Mouse (Mus musculus): ENCODE measurements around the gene Pi4k2a. TPM values are rescaled to one million over a fixed set of nuclear protein-coding genes. Genes with fewer than 3 reads are reported as not detected.

Gene Pi4k2a
- 16.6 and 17.3 TPM in 2 replicates for polyA plus RNA-seq (2012; rRNA removed)

DNA sequence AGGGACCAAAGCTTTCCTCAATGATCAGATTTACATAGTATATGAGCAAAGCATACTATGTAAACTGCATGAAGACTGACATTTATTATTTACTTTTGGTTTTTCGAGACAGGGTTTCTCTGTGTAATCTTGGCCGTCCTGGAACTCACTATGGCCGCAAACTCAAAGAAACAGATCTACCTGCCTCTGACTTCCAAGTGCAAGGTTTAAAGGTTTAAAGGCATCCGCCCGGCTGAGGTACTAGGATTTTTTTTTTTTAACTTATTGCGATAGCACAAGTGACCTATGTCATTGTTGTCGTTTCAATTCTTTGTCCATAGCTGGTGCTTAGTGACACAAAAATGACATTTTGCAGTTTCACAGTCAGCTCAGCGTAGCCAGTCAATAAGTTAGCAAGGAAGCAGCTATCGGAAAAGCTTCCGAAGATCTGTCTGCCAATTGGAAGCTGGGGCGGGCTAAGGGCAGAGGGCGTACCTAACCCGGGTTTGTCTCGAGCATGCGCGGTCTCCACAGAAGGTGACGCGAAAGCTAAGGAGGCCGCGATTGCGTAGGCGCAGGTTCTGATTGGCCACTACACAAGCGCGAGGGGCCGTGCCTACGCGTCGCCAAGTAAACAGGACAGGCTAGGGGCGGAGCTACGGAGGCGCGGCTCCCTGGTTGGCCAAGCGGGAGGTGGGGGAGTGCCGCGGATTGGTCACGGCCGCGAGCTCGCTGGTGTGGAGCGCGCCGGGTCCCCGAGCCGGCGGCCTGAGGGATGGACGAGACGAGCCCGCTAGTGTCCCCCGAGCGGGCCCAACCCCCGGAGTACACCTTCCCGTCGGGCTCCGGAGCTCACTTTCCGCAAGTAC is at the start of gene Pi4k2a:
TSS of gene Pi4k2a (plus strand) at position 723 of the 848 bp plus-strand sequence.

DNA sequence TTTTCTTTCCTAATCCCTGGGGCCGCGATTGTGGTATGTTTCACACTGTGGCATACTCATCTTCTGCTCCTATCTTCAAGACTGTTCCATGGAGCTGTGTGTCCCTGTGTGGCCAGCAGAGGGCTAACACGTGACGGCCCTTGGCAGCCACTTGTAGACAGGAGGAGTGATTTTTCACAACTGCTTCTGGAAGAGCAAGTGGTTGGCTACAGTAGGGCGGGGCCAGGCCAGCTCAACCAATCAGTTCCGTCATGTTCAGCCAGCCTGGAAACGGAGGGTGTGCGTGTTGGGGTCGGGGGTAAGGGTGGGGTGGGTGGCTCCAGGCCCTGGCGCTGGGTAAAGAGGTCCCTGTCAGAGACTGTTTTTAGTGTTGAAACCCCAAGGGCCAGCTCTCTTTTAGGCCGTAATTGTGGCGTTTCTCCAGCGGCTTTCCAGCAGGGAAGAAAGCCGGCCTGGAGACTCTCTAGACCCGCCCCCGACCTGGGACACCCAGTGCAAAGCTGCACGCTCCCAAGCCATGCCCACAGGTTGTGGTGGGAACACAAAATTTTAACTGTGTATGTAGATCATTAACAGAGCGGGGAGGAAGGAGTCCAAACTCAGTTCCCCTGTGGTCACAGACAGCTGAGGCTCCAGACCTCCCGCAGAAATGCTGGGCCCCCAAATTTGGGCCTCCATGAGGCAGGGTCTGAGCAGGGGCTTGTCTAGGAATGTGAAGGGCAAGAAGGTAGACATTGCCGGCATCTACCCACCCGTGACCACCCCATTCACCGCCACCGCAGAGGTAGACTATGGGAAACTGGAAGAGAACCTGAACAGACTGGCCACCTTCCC is 44.8 kb upstream of the Pi4k2a start, which contains the start of gene Hoga1:
TSS of gene Hoga1 (plus strand) at position 342 of the 834 bp plus-strand sequence.

DNA sequence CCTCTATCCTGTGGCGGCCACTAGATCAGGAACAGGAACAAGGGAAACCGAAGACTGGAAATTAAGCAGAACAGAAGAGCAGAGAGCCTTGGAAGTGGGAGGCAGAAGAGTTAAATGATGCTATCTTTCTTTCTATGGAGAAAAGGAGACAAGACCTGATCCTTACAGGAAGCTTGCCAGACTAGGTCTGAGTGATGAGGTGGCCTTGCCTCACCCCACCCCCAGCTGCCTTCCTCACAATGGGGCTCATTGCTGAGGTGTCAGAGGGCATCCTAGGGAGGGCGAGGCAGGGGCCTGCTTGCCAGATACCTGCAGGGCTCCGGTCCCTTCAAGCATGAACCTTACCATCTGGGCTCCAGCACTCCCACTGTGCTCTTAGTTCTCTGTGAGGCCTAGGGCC is 38.3 kb upstream of the Pi4k2a start, which contains the start of gene 4933411K16Rik:
TSS of gene 4933411K16Rik (plus strand) at position 301 of the 400 bp plus-strand sequence.

DNA sequence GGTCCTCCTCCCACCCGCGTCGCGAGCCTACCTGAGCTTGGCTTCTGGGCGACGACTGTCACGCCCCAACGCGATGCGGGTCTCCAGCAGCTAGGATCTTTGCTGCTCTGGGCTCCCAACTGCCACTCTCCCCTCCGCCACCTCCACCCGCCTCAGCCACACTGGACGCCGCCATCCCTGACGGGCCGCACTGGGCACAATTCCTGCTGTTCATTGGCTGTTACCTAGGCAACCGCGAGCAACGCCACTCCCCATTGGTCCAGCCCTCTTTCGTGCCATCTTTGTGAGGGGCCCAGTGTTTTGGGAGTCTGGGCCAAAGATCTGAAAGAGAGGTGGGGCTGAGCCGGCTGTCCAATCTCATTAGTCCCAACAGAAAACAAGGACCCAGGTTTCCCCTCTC is 4.1 kb upstream of the Pi4k2a start, which contains the start of gene Morn4:
TSS of gene Morn4 (minus strand) at position 192 of the 400 bp plus-strand sequence.

DNA sequence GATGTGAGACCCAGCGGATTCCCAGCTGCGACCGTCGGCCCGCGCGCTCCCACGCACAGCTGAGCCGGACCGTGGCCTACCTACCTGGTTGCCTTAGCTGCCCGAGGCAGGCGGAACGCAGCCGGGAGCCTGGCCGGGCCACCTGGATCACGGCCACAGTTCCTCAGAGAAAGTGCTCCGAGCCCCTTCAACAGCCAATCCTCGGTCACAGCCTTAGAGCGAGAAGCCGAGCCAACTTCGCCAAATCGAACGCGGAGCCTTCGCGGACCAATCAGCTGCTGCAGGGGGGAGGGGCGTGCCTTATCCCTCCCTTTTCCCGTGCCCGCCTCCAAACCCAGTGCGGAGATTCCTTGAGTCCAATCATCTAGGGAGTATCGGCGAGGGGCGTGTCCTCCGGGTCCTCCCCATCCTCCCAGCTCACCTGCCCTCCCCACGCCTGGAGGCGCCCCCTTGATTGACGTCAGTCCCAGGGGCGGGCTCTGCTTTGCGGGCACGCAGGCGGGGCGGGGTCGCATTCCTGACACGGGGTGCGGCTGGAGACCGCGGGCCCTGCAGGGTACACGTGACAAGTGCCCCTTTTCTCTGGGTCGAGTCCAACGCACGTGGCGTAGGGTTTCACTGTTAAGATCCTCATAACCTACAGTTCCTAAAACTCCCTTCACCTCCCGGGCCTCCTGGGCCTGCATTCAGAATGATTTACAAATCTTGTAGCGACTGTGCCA is 38.7 kb downstream of the Pi4k2a start, which contains the start of gene Avpi1:
TSS of gene Avpi1 (minus strand) at position 273 of the 722 bp plus-strand sequence.

DNA sequence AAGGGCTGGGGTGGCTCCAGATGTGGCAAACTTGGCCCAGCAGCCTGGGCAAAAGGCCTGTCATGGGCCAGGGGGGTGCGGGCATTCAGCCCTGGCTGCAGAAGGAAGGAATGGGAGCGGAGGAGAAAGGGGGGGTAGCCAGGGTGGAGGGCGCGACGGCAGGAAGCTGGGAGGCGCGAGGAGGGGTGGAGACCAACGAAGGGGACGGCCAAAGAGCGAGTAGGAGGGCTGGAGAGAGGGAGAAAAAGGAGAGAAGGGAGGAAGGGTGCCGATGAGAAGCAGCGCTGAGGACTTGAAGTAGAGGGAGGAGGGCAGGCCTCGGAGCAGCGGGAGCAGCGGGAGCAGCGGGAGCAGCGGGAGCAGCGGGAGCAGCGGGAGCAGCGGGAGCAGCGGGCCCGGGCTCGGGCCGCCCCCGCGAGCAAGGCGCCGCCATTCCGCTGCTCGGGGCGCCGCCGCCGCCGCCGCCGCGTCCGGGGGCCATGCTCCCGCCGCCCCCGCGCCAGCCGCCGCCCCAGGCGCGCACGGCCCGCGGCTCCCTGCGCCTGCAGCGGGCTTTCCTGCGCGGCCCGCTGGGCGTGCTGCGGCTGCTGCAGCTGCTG is 57.0 kb downstream of the Pi4k2a start, which contains the start of gene Marveld1:
TSS of gene Marveld1 (plus strand) at position 231 of the 599 bp plus-strand sequence.

DNA sequence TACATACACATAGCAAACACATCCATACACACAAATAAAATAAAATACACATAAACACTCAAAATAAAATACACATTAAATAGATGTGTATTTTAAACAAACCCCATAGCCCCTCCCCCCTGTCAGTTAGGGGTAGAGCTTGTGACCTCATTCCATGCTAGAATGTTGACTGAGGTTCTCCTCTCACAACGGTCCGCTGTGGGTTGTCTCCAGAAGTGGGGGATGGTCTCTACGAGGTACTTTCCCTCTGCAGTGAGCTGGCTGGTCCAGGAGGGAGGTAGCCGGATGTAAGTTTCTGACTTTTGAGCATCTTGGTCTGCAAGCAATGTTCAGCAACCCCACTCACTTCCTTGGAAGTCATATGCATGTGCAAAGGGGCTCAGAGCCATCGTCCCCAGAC is 73.5 kb downstream of the Pi4k2a start, which contains the start of gene Zfyve27:
TSS of gene Zfyve27 (plus strand) at position 188 of the 400 bp plus-strand sequence.

Other genes starting within 250 kb of the Pi4k2a start
- gene Frat2, start 242.3 kb upstream of the Pi4k2a start, polyA plus RNA-seq (2012; rRNA removed): 3.1 and 4.1 TPM in 2 replicates
- gene Rrp12, start 194.3 kb upstream of the Pi4k2a start, polyA plus RNA-seq (2012; rRNA removed): 3.2 and 3.8 TPM in 2 replicates
- 366 and 408 TPM in 2 replicates for gene Pgam1, start 178.5 kb upstream of the Pi4k2a start, polyA plus RNA-seq (2012; rRNA removed)
- gene Exosc1, start 157.0 kb upstream of the Pi4k2a start, polyA plus RNA-seq (2012; rRNA removed): 13.8 and 14.0 TPM in 2 replicates
- gene Zdhhc16, start 157.0 kb upstream of the Pi4k2a start, polyA plus RNA-seq (2012; rRNA removed): 20.9 and 21.9 TPM in 2 replicates
- 18.2 and 22.0 TPM in 2 replicates for gene Mms19, start 109.3 kb upstream of the Pi4k2a start, polyA plus RNA-seq (2012; rRNA removed)
- gene Ubtd1, start 108.7 kb upstream of the Pi4k2a start, polyA plus RNA-seq (2012; rRNA removed): 9.3 TPM in 2 replicates
- 0.05 and 0.06 TPM in 2 replicates for gene Ankrd2, start 54.5 kb upstream of the Pi4k2a start, polyA plus RNA-seq (2012; rRNA removed)
- 73.2 and 87.5 TPM in 2 replicates for gene Hoga1, start 44.9 kb upstream of the Pi4k2a start, polyA plus RNA-seq (2012; rRNA removed)
- gene 4933411K16Rik, start 38.2 kb upstream of the Pi4k2a start, polyA plus RNA-seq (2012; rRNA removed): 1.8 and 2.4 TPM in 2 replicates
- 1.1 TPM in 2 replicates for gene Morn4, start 4.1 kb upstream of the Pi4k2a start, polyA plus RNA-seq (2012; rRNA removed)
- gene Avpi1, start 38.6 kb downstream of the Pi4k2a start, polyA plus RNA-seq (2012; rRNA removed): 23.1 and 28.3 TPM in 2 replicates
- 17.8 and 21.1 TPM in 2 replicates for gene Marveld1, start 56.9 kb downstream of the Pi4k2a start, polyA plus RNA-seq (2012; rRNA removed)
- 12.2 and 16.6 TPM in 2 replicates for gene Zfyve27, start 73.5 kb downstream of the Pi4k2a start, polyA plus RNA-seq (2012; rRNA removed)
- gene Sfrp5, start 111.8 kb downstream of the Pi4k2a start, polyA plus RNA-seq (2012; rRNA removed): not detected in 2 replicates
- not detected in 2 replicates for gene Golga7b, start 157.1 kb downstream of the Pi4k2a start, polyA plus RNA-seq (2012; rRNA removed)

Measured in liver, embryonic 18 days (tissue).